Mouse (Mus musculus) B cell, adult 2 months (primary cell): ENCODE measurements around the gene Zdhhc15.
A peak's percentile ranks its signal among the peaks of the same experiment; 100 is the strongest.
"Not testable (repeated sequence)": the region's sequence is repeated elsewhere in the genome, so short reads cannot be mapped to it uniquely, and the experiment has no call there.

ENCODE experiments used
- DNase-seq, 2 experiments: peaks; one replicate each; pipeline ENCODE4 v3.0.0; 2022

The Zdhhc15 gene

DNA sequence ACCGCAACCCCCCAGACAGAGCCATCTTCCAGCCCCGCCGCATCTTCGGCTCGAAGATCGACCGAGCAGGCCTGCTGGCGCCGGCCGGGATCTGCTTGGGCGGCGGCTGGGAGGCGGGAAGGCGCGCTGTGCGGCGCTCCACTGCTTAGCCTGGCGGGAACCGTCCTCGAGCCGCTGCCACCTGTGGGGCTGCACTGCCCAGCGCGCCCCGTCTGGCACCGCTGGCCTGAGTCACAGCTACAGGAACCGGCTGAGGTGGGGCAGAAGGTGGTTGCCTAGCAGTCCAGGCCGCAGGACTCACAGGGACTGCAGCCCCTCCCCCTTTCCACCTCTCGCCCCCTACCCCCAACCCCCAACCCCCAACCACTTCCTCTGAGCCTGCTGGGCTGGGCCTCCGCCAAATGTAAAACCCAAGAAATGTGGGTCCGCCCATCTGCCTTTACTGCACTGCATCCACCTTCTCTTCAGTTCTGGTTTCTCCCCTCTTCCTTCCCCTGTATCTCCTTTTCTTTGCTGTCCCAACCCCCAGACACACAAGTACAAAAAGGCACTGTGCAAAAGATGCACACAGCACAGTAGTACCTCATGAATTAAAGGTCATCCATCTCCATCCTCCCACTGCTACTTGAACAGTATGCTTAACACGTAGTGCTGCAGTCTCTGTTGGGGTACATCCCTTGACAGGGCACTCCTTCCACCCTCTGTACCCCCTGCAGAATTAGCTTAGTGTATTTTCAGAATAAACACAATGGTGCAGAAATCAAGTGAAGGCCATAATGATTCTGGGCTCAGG lies at the start of gene Zdhhc15:
Zdhhc15 (minus strand) TSS at position 308 of the 793 bp plus-strand sequence.
- DNase-seq: peak; percentile 10 to 26

GRCm38 (mm10) chrX:104707935-104708334 lies 37.1 kb upstream of the Zdhhc15 start:
- no peak for DNase-seq

DNA sequence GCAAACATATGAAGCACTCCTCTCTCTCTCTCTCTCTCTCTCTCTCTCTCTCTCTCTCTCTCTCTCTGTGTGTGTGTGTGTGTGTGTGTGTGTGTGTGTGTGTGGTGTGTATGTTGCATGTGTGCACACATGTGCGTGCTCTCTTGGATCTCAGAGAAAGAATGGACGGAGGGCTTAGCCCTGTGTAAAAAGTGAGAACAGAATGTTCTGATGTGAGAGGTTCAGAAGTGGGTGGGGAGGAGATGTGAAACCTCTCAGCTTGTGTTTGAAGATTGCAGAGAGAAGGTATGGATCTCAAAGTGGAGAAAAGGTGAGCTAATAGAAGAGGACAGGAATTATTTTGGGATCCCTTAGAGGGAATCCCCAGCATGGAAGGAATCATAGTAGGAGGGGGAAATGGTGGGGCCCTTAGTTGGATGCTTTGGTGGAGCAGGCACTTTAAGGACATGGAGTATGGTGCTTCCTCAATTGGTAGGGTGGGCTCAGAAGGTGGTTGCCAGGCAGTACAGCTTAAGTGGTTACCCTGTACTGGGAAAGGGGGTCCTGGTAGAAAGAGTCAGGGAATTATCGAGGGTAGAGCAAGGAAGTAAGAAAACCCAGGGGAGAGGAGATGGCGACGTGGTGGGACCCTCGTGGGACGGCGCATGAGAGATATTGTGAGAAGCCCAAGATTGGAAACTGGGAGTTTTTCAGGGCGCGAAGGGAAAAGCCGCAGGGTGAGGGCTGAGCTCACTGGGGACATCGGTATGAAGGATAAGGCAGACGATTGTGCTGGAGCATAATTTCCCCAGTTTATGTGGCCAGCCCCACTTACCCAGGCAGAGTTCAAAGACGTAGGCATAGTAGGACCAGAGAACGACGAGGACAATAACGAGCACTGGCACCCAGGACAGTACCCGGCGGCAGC lies 761 bp downstream of the Zdhhc15 start:
- no peak for DNase-seq

- DNase-seq: no peak
Measured at GRCm38 (mm10) chrX:104656976-104657375, 13.9 kb downstream of the Zdhhc15 start.

DNA sequence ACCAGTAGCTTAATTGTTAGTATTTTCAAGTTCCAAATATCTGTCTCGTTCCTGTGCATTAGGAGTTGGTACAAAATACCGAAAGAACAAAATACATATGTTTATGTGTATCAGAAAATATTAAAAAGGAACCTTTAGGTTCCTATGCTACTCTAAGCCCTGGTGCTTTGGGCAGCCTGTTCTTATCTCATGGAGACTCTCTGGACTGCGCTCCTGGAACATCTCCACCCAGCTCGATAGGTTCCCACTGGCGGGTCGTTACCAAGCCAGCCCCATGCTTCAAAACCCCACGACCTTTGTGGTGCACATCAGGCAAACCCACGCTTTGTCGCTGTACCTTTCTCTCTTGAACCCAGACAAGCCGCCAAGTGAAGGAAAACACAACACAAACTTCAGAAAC lies 58.3 kb downstream of the Zdhhc15 start:
- DNase-seq: no peak

- not testable (repeated sequence) for DNase-seq
Measured at GRCm38 (mm10) chrX:104603738-104604430, 67.0 kb downstream of the Zdhhc15 start.

- DNase-seq: not testable (repeated sequence)
Measured at GRCm38 (mm10) chrX:104602168-104602859, 68.5 kb downstream of the Zdhhc15 start.

GRCm38 (mm10) chrX:104573946-104574345 lies 96.9 kb downstream of the Zdhhc15 start:
- no peak for DNase-seq

- no peak for DNase-seq
Measured at GRCm38 (mm10) chrX:104567497-104567896, 103.4 kb downstream of the Zdhhc15 start.

- no peak for DNase-seq
Measured at GRCm38 (mm10) chrX:104545283-104545682, 125.6 kb downstream of the Zdhhc15 start.

GRCm38 (mm10) chrX:104543919-104544595 lies 126.8 kb downstream of the Zdhhc15 start:
- DNase-seq: no peak

- DNase-seq: no peak
Measured at GRCm38 (mm10) chrX:104542635-104543034, 128.2 kb downstream of the Zdhhc15 start.

- no peak for DNase-seq
Measured at GRCm38 (mm10) chrX:104501765-104502164, 169.1 kb downstream of the Zdhhc15 start.

GRCm38 (mm10) chrX:104489626-104490355 lies 181.1 kb downstream of the Zdhhc15 start:
- DNase-seq: no peak

DNA sequence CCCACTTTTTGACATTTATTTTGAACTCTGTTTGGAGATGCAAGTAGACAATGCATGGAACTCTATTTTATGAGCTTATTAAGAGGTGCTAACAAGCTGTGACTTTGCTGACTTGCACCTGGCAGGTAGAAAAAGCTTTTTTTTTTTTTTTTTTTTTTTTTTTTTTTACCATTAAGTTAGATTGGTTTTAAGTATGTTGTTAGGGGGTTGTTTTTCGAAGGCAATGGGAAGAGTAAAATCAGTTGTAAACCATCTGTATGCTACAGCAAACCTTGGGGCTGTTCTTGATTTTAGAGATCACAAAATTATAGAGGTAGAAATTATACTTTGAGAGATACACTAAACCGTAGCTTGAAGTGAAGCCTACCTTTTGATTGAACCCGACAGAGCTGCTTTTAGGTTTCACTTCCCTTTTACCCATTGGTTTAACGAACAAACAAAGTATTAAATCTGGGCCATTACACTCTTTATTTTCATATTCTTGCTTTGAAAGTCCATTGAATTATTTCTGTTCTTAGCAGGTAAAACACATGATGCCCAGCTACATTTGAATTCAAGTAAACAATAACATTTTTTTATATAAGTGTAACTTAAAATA lies 181.9 kb downstream of the Zdhhc15 start:
- peak in 1 of 2 experiments; percentile 16 for DNase-seq

DNA sequence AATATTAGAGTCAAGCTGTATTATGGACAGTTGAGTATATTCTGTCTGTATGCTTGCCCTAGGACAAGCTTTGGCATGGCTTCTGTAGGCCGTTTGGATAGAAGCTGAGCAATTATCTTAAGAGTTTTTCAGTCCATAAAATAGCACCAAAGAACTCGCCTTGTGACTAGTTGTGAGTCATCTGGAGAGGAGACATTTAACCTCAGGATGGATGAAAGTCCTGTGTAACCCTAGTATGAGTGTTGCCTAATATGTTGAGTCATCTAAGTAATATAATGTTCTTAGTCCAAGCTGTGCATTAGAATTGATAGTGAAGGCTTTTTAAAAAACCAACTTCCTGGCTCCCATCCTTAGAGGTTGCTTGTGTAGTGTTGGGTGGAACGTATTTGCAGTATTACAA lies 182.8 kb downstream of the Zdhhc15 start:
- no peak for DNase-seq
